Mouse (Mus musculus) gastrocnemius, postnatal 4 days (tissue): ENCODE measurements around the gene Fam90a1a. TPM values are rescaled to one million over a fixed set of nuclear protein-coding genes. Genes with fewer than 3 reads are reported as not detected.

Experiments
- total RNA-seq, 2 experiments: library from RNA; stranded (reverse); gene quantifications; 2 replicates each; pipeline ENCODE4 v1.2.3; 2021

Fam90a1a gene
- total RNA-seq, 2 experiments from 2014 or later = not detected

Other genes starting within 250 kb of the Fam90a1a start
- not detected for gene Defa24, start 224.2 kb upstream of the Fam90a1a start, total RNA-seq
- not detected for gene Defb50, start 135.2 kb upstream of the Fam90a1a start, total RNA-seq
- not detected for gene Defb2, start 118.8 kb upstream of the Fam90a1a start, total RNA-seq
- not detected for gene Defb10, start 99.8 kb upstream of the Fam90a1a start, total RNA-seq
- gene Defb9, start 73.3 kb upstream of the Fam90a1a start, total RNA-seq = not detected
- not detected for gene Defb11, start 52.3 kb upstream of the Fam90a1a start, total RNA-seq
- gene Defb15, start 26.0 kb upstream of the Fam90a1a start, total RNA-seq = not detected
- not detected for gene Defb35, start 20.4 kb upstream of the Fam90a1a start, total RNA-seq
- gene Defb13, start 12.0 kb upstream of the Fam90a1a start, total RNA-seq = not detected
- gene Ccdc70, start 11.1 kb downstream of the Fam90a1a start, total RNA-seq = not detected
- gene Atp7b, start 101.6 kb downstream of the Fam90a1a start, total RNA-seq = under 1 TPM; 0.12 to 0.18 TPM
- gene Alg11, start 102.0 kb downstream of the Fam90a1a start, total RNA-seq = 10 to 100 TPM; 12.0 to 14.3 TPM
- not detected for gene Nek5, start 166.3 kb downstream of the Fam90a1a start, total RNA-seq
- gene Nek3, start 207.7 kb downstream of the Fam90a1a start, total RNA-seq = 1 to 10 TPM; 3.5 to 3.6 TPM
- 10 to 100 TPM; 15.6 to 16.4 TPM for gene Ckap2, start 227.1 kb downstream of the Fam90a1a start, total RNA-seq
- 10 to 100 TPM; 24.3 to 24.6 TPM for gene Vps36, start 234.1 kb downstream of the Fam90a1a start, total RNA-seq